Mouse (Mus musculus) brain, embryonic 14.5 days (tissue): ENCODE data around the gene Trhde.

Source experiments
- CTCF ChIP-seq: fragments of 200-500 bp; IDR thresholded peaks from 2 replicates; pipeline ENCODE4 v1.5.1; 2012; ENCODE audit warnings: inconsistent platforms, mild to moderate bottlenecking, moderate library complexity, borderline replicate concordance; ENCODE audit not compliant: insufficient read depth, insufficient read length; ENCODE audit errors: extremely low read depth
- POLR2A ChIP-seq: fragments of 200-500 bp; IDR thresholded peaks from 2 replicates; pipeline ENCODE4 v1.6.1; 2012; ENCODE audit warnings: mild to moderate bottlenecking, inconsistent platforms, borderline replicate concordance; ENCODE audit not compliant: poor library complexity, insufficient read depth, insufficient read length, severe bottlenecking; ENCODE audit errors: extremely low read depth

DNA sequence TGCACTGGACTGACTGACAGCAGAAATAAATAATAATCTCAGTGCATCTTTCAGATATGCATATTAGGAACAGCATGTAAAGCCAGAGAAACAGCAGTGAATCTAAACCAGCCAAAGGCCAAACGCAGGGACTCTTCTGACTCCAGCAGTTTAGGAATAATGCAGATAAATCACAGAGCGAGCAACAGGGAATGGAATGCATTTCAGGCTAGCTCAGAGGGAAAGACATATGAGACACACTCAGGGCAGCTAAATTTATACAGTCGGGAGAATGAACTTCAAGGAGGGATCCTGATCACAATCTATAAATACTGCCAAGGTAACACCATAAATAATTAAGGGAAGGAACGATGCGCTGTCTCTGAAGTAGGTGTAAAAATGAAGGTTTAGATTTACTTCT lies 66.4 kb downstream of the Trhde start:
- no peak for TF ChIP-seq POLR2A
- TF ChIP-seq CTCF, result no peak
